Mouse (Mus musculus) layer of hippocampus, adult 18-20 months (tissue): Measurements from ENCODE around the gene Rsad2. TPM values are rescaled to one million over a fixed set of nuclear protein-coding genes. Genes with fewer than 3 reads are reported as not detected.
A peak's percentile ranks its signal among the peaks of the same experiment; 100 is the strongest.

Experiments
- DNase-seq, 2 experiments: peaks; one replicate each; pipeline ENCODE4 v3.0.0; 2022; ENCODE audit warnings: low spot score in 2 of 2
- microRNA-seq, 2 experiments: library from miRNA; unstranded; fragments of <30 nt; microRNA quantifications; one replicate each; pipeline ENCODE4 v1.2.0; 2021
- total RNA-seq, 2 experiments: library from RNA; stranded (reverse); gene quantifications; 2 replicates each; pipeline ENCODE4 v1.2.3; 2021

The Rsad2 gene
- total RNA-seq, 2 experiments from 2014 or later = 0.48 to 0.84 TPM

GRCm38 (mm10) chr12:26403372-26404125 is 52.7 kb downstream of the Rsad2 start:
- peak in 1 of 2 experiments; percentile 58 for DNase-seq

DNA sequence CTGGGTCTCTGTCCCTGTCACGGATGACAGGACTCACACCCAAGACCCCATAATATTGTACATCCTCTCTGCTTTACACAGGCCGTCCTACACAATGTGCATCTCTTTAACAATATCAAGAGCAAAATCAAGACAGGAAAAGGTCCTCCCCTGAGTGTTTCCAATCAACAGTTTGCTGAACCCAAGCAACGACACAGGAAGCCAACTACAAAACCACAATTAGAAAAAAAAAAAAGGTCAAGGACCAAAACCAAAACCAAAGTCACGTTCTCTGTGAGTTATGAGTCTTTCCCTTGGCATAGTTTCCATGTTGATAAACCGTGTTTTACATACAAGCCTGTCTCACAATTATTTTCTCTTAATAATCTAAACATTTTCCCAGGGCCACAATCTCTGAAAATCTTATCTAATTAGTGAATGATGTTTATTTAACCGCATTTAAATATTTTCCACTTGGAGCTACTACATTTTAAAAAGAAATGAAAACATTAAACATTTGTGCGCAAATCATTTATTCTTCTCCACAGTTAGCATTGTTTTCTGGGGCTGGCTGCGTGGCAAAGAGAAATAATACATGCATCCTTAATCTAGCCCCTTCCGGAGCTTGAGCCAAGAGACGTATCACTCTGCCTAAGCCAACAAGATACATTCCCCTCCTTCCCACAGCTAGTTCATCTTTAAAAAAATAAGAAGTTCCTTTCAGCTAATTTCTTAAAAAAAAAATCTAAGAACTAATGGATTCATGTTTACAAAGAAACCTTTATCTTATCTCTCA is 54.4 kb downstream of the Rsad2 start:
- no peak for DNase-seq

DNA sequence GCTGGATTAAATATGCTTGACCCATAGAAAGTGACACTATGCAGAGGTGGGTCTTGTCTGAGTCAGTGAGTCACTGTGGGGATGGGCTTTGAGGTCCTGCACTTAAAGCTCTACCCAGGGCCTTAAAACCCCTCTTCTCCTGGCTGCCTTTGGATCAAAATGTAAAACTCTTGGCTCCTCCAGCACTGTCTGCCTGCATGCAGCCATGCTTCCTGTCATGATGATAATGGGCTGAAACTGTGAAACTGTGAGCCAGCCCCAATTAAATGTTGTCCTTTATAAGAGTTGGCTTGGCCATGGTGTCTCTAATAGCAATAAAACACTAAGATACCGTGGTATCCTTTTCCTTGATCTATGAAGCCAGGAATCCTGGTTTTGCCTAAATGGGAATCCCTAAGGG is 55.0 kb downstream of the Rsad2 start:
- no peak for DNase-seq

DNA sequence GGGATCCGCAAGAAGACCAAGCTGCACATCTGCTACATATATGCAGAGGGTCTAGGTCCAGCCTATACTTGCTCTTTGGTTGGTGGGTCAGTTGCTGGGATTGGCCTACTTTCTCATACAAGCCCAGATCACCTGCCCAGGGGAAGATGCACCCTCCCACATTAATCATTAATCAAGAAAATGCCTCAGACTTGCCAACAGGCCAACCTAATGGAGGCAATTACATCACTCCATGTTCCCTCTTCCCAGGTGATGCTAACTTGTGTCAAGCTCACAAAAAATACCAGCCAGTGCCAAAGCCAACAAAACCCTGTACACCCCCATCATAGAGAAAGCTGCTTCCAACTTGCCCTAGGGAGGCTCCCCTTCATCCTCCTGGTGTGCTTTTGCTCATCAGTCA is 55.5 kb downstream of the Rsad2 start:
- DNase-seq = no peak

- DNase-seq = no peak
Measured at GRCm38 (mm10) chr12:26399391-26399790, 56.9 kb downstream of the Rsad2 start.

- DNase-seq = no peak
Measured at GRCm38 (mm10) chr12:26398597-26398996, 57.7 kb downstream of the Rsad2 start.

DNA sequence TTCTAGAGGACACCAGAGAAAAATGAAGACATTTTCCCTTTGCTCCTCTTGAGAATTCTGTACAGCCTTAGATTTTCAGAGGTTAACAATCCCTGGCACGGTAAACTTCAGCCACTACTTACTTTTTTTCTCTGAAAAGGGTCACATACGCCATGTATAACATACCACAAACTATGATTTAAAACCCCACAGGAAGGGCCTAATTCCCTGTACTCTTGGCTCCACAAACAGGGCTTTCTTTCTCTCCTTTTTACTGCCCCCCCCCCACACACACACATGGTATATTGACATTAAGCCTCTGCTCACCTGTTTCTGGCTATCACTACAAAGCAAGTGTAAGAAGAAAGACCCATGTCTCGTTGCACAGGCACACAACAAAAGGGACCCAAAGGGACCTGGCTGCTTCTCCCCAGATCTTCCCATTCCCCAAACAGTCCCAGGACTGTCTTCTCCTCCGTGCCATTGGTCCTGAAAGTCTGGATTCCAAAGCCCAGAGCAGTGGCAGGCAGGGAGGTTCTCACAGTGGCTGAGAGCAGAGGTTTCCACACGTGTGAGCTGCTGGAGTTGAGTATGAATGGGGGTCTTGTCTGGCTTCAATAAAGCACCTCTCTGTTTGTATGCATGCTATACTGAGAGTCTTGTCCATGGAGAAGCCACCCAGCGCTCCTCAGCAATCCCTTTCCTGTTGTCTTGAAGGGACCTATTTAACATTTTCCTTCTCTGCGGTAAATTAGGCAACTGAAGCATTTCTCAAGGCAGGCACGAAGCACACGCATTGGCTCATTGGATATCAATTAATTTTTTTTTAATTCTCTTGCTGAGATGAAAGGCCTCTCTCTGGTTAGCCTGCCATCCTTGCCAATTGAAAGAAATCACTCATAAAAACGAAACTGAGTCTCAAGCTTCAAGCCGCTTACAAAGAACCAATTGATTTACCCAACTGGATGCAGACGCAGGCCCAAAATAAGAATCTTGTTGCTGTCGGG is 61.5 kb downstream of the Rsad2 start:
- no peak for DNase-seq

GRCm38 (mm10) chr12:26393291-26393690 is 63.0 kb downstream of the Rsad2 start:
- no peak for DNase-seq

Small RNA genes lying within 50 kb of the gene (microRNA-seq; reads per million reads assigned to microRNA genes)
- 0.78 to 3.5 reads per million in 2 experiments for gene Mir6538

Other genes with a start within 250 kb of the Rsad2 start
- gene Rnf144a, start 41.2 kb downstream of the Rsad2 start, total RNA-seq = 10 to 100 TPM; 23.4 to 24.4 TPM
- 10 to 100 TPM; 14.5 to 16.2 TPM for gene Cmpk2, start 12.8 kb upstream of the Rsad2 start, total RNA-seq